Mouse (Mus musculus) testis, adult 2 months (tissue): ENCODE results near the gene Eif4ebp2.

Source experiments
- CTCF ChIP-seq: fragments of 200-500 bp; IDR thresholded peaks from 2 replicates; pipeline ENCODE4 v1.5.1; 2012; ENCODE audit warnings: low read depth, mild to moderate bottlenecking, inconsistent platforms, low read length, moderate library complexity; ENCODE audit not compliant: control insufficient read depth, insufficient read depth, insufficient replicate concordance
- POLR2A ChIP-seq: fragments of 200-500 bp; IDR thresholded peaks from 2 replicates; pipeline ENCODE4 v1.6.1; 2012; ENCODE audit warnings: low read depth, mild to moderate bottlenecking, inconsistent platforms, low read length, moderate library complexity; ENCODE audit not compliant: control insufficient read depth

DNA sequence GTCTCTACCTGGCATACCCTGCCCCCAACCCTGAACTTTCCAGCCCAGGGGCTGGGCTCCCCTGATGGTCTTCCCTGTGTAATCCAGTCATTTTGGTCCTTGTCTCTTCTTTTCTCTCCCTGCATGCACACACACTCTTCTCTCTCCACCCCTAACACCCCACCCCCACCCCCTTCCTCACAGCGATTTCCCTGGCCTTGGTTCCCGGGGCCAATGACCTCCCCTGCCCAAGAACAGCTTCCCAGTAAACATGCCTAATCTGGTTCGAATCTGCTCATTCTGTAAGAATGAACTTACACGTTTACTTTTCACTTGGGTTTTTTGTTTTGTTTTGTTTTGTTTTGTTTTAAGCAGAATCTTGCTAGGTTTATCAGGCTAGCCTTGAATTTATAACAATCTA lies 42.7 kb downstream of the Eif4ebp2 start:
- TF ChIP-seq CTCF (no peak), POLR2A (no peak)
